Mouse (Mus musculus) small intestine, adult 2 months (tissue): ENCODE measurements around the gene Cyfip2.

ENCODE experiments used
- CTCF ChIP-seq: fragments of 200-500 bp; IDR thresholded peaks from 2 replicates; pipeline ENCODE4 v1.5.1; 2012; ENCODE audit warnings: low read depth, mild to moderate bottlenecking, control low read depth, inconsistent platforms, low read length, moderate library complexity, mixed read lengths; ENCODE audit not compliant: insufficient replicate concordance, insufficient read length; ENCODE audit errors: extremely low read depth
- POLR2A ChIP-seq: fragments of 200-500 bp; IDR thresholded peaks from 2 replicates; pipeline ENCODE4 v1.6.1; 2012; ENCODE audit warnings: low read depth, mild to moderate bottlenecking, control low read depth, inconsistent platforms, low read length, moderate library complexity

- no peak for TF ChIP-seq CTCF
- TF ChIP-seq POLR2A = no peak
Observed at GRCm38 (mm10) chr11:46304093-46304492, 8.6 kb downstream of the Cyfip2 start.
